ENCODE assay signal across 10 mouse cellular contexts in the genomic region with DNA sequence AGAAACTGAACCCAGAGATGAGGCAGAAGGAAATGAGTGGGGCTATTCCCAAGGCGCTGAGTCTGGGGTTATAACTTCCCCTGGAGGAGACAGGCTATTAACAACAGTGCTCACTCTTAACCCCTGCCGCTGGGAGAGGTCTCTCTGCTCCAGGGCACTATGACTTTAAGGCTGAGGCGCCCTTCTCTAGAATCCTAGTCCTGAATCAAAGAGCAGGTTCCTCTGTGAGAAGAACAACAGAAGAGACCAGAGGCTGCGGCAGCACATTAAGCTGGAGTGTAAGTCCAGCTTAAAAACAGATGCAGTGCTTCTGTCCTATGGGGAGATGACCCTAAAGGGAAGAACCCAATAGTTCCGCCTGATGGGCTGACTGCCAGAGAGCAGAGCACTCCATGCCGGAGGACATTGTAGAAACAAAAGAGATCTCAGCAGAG.
DNase-seq lines count a peak whose midpoint lies in the region; ATAC-seq and TF ChIP-seq lines count a peak whose summit lies in the region.
"Had no signal": no experiment of that assay in that cellular context is flagged by ENCODE, and none has a peak within 500 bp of the region (broad histone marks: within the 10 kb centered on the region; RNA-seq: fewer than 3 reads in every experiment).

No protein-coding gene starts in this region.

- H3K9me3 ChIP-seq in liver, postnatal 0 days (ENCODE audit: low read length), result no peaks in the 10 kb centered on the region
- H3K9me3 ChIP-seq in liver, embryonic 11.5 days (ENCODE audit: control insufficient read depth, low read length), result no peaks in the 10 kb centered on the region
- H3K9me3 ChIP-seq in lung, postnatal 0 days (ENCODE audit: low read length), result no peaks in the 10 kb centered on the region
- H3K9me3 ChIP-seq: forebrain, embryonic 15.5 days; midbrain, embryonic 12.5 days had no signal

- peak; percentile 25; the same call in 1 of the 2 replicates for ATAC-seq in liver, postnatal 0 days
- ATAC-seq in liver, embryonic 11.5 days (replicated peaks; ENCODE audit: low FRiP score), result no peak
- no peak for ATAC-seq in lung, postnatal 0 days
- ATAC-seq: forebrain, embryonic 15.5 days had no signal

- H3K4me2 ChIP-seq in liver, postnatal 0 days (ENCODE audit: low read depth, low read length), result no peak overlapping the region
- no peak overlapping the region for H3K4me2 ChIP-seq in liver, embryonic 11.5 days
- H3K4me2 ChIP-seq in lung, postnatal 0 days (replicated peaks; ENCODE audit: low read depth, low read length), result no peak overlapping the region
- H3K4me2 ChIP-seq: forebrain, embryonic 15.5 days; midbrain, embryonic 12.5 days had no signal

- H3K4me1 ChIP-seq in liver, postnatal 0 days (ENCODE audit: insufficient read depth), result peaks cover 9% of the 10 kb centered on the region
- H3K4me1 ChIP-seq in liver, embryonic 11.5 days (replicated peaks; ENCODE audit: control insufficient read depth, insufficient read depth, low read length), result no peaks in the 10 kb centered on the region
- no peaks in the 10 kb centered on the region for H3K4me1 ChIP-seq in lung, postnatal 0 days (ENCODE audit: insufficient read depth, low read depth, low read length)

- 36% methylated on average over 6 of the region's 6 CpGs for WGBS in liver, postnatal 0 days (ENCODE audit: insufficient replicate concordance)
- 45% methylated on average over 6 of the region's 6 CpGs for WGBS in liver, embryonic 11.5 days
- 37% methylated on average over 6 of the region's 6 CpGs for WGBS in lung, postnatal 0 days

- no peak overlapping the region for H3K4me3 ChIP-seq in liver, postnatal 0 days (ENCODE audit: low read depth, low read length)
- H3K4me3 ChIP-seq in liver, embryonic 11.5 days (ENCODE audit: low read depth, low read length), result no peak overlapping the region
- H3K4me3 ChIP-seq in lung, postnatal 0 days (ENCODE audit: low read depth, low read length), result no peak overlapping the region
- H3K4me3 ChIP-seq: forebrain, embryonic 15.5 days; midbrain, embryonic 12.5 days had no signal

- peak overlapping the region; percentile 67; the same call in 1 of the 2 replicates for H3K27ac ChIP-seq in liver, postnatal 0 days (ENCODE audit: low read depth)
- no peak overlapping the region for H3K27ac ChIP-seq in liver, embryonic 11.5 days (ENCODE audit: low read depth, low read length)
- no peak overlapping the region for H3K27ac ChIP-seq in lung, postnatal 0 days (ENCODE audit: low read length)
- H3K27ac ChIP-seq: forebrain, embryonic 15.5 days; midbrain, embryonic 12.5 days had no signal

- H3K27me3 ChIP-seq in liver, postnatal 0 days (ENCODE audit: insufficient read depth, low read length), result no peaks in the 10 kb centered on the region
- no peaks in the 10 kb centered on the region for H3K27me3 ChIP-seq in liver, embryonic 11.5 days (replicated peaks; ENCODE audit: control insufficient read depth, insufficient read depth, low read length)
- H3K27me3 ChIP-seq in lung, postnatal 0 days (replicated peaks; ENCODE audit: insufficient read depth, low read length), result no peaks in the 10 kb centered on the region
- H3K27me3 ChIP-seq: forebrain, embryonic 15.5 days; midbrain, embryonic 12.5 days had no signal

- H3K36me3 ChIP-seq in liver, postnatal 0 days (replicated peaks; ENCODE audit: insufficient read depth, low read length), result no peaks in the 10 kb centered on the region
- no peaks in the 10 kb centered on the region for H3K36me3 ChIP-seq in liver, embryonic 11.5 days (ENCODE audit: control insufficient read depth, insufficient read depth, low read length)
- H3K36me3 ChIP-seq in lung, postnatal 0 days (ENCODE audit: insufficient read depth, low read length), result no peaks in the 10 kb centered on the region
- H3K36me3 ChIP-seq: forebrain, embryonic 15.5 days; midbrain, embryonic 12.5 days had no signal

- DNase-seq in liver, postnatal 0 days, result no peak
- DNase-seq in liver, embryonic 11.5 days (ENCODE audit: low spot score), result no peak
- DNase-seq in gastrocnemius, postnatal 10 days, result peak; percentile 43
- DNase-seq in heart, postnatal 14 days, result peak; percentile 54 to 60
- DNase-seq in lung, postnatal 0 days (ENCODE audit: low spot score), result peak; percentile 20
- no peak for DNase-seq in spleen, adult 12 weeks (ENCODE audit: low spot score)
- no peak for DNase-seq in embryo, embryonic 10 days (ENCODE audit: low spot score)
- no peak for DNase-seq in frontal cortex, postnatal 25 days (ENCODE audit: low spot score in 2 of 2)

- no peak for TF ChIP-seq EP300 in liver, postnatal 0 days (IDR thresholded peaks at IDR 0.05; ENCODE audit: low read depth)
- no peak for TF ChIP-seq EP300 in lung, postnatal 0 days (IDR thresholded peaks at IDR 0.05)

- no peak for TF ChIP-seq CTCF in liver, postnatal 0 days (IDR thresholded peaks at IDR 0.05; ENCODE audit: low read depth)
- TF ChIP-seq CTCF in lung, postnatal 0 days (IDR thresholded peaks at IDR 0.05), result no peak

- intact Hi-C loops in heart, postnatal 14 days (cut with DNase I), result loop anchor here (5.0 kb wide), 1 partner anchor 68 kb away; no protein-coding TSS in a partner anchor

- no peak overlapping the region for H3K9ac ChIP-seq in liver, postnatal 0 days (replicated peaks)
- no peak overlapping the region for H3K9ac ChIP-seq in liver, embryonic 11.5 days (ENCODE audit: low read depth, low read length)
- H3K9ac ChIP-seq in lung, postnatal 0 days (replicated peaks; ENCODE audit: low read depth), result no peak overlapping the region
- H3K9ac ChIP-seq: forebrain, embryonic 15.5 days; midbrain, embryonic 12.5 days had no signal

Comparison
In these comparisons a context has a peak if more than half of its experiments do, and no peak if none do; other contexts are left out.
1. DNase-seq: peak in gastrocnemius, postnatal 10 days (single experiment), heart, postnatal 14 days (2 of 2) and lung, postnatal 0 days (single experiment); none in liver, postnatal 0 days (single experiment), liver, embryonic 11.5 days (single experiment), spleen, adult 12 weeks (single experiment), embryo, embryonic 10 days (single experiment) and frontal cortex, postnatal 25 days (0 of 2).